Mouse (Mus musculus) bone marrow macrophage, adult 2 months (primary cell): ENCODE measurements around the gene Cct2. TPM values are rescaled to one million over a fixed set of nuclear protein-coding genes. Genes with fewer than 3 reads are reported as not detected.

ENCODE experiments used
- H3K27ac ChIP-seq: 2 replicates; pipeline ENCODE4 v1.5.1; 2012; ENCODE audit warnings: low read depth, low read length; ENCODE audit not compliant: insufficient read depth
- H3K4me1 ChIP-seq: 2 replicates; pipeline ENCODE4 v1.6.1; 2012; ENCODE audit warnings: low read length; ENCODE audit not compliant: control insufficient read depth, insufficient read depth
- H3K4me3 ChIP-seq: 2 replicates; pipeline ENCODE4 v1.5.1; 2012; ENCODE audit warnings: mild to moderate bottlenecking, low read length, moderate library complexity; ENCODE audit not compliant: insufficient read depth
- CTCF ChIP-seq: IDR thresholded peaks from 2 replicates; pipeline ENCODE4 v1.5.1; 2012; ENCODE audit warnings: low read depth, mild to moderate bottlenecking, low read length, moderate library complexity
- POLR2A ChIP-seq: IDR thresholded peaks from 2 replicates; pipeline ENCODE4 v1.6.1; 2012; ENCODE audit warnings: mild to moderate bottlenecking, low read depth, low read length, borderline replicate concordance
- polyA plus RNA-seq: library from polyadenylated mRNA; stranded (reverse); fragments of >200 nt; gene quantifications from 2 replicates; pipeline ENCODE4 v1.2.4, GENCODE M21; 2012; ENCODE audit not compliant: missing spikeins, insufficient read depth, insufficient read length

The Cct2 gene
- polyA plus RNA-seq, 1 experiment, result 154 TPM

GRCm38 (mm10) chr10:117005707-117006464, 57.7 kb downstream of the Cct2 start:
- Histone ChIP-seq H3K27ac (no peak overlapping the region), H3K4me3 (no peak overlapping the region), H3K4me1 (no peaks in the 10 kb centered on the region)
- no peak for TF ChIP-seq CTCF
- no peak for TF ChIP-seq POLR2A

DNA sequence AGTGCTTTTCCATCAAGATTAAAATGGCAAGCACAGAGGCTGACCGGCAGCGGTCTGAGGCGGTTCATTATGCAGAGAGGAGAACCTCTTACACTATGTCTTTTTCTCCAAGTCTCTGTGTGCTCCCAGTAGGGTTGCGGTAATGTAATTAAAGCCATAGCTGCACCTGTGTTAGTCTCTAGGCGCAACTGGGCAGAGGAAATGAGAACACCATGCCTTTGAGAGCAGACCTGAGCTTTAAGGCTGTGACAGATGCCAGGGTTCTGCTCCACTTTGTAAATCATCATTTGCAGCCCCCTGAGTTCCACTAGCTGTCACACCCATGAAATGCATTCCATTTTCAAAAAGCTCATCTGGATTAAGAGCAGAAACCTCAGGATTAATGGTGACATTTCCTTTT, 58.9 kb downstream of the Cct2 start:
- H3K27ac ChIP-seq, result no peak overlapping the region
- TF ChIP-seq POLR2A (no peak), CTCF (no peak)
- H3K4me3 ChIP-seq, result no peak overlapping the region
- H3K4me1 ChIP-seq, result no peaks in the 10 kb centered on the region

Other genes starting within 250 kb of the Cct2 start
- gene Myrfl, start 166.9 kb downstream of the Cct2 start, polyA plus RNA-seq, result not detected in 2 replicates
- gene Rab3ip, start 113.0 kb downstream of the Cct2 start, polyA plus RNA-seq, result 5.8 and 6.2 TPM in 2 replicates
- not detected in 2 replicates for gene Gm10271, start 91.2 kb downstream of the Cct2 start, polyA plus RNA-seq
- gene Best3, start 77.5 kb downstream of the Cct2 start, polyA plus RNA-seq, result not detected in 2 replicates
- not detected in 2 replicates for gene Lrrc10, start 18.5 kb downstream of the Cct2 start, polyA plus RNA-seq
- gene Frs2, start 84.7 kb upstream of the Cct2 start, polyA plus RNA-seq, result 18.2 and 20.5 TPM in 2 replicates
- gene Yeats4, start 160.7 kb upstream of the Cct2 start, polyA plus RNA-seq, result 61.0 and 64.0 TPM in 2 replicates
- gene 9530003J23Rik, start 174.9 kb upstream of the Cct2 start, polyA plus RNA-seq, result not detected in 2 replicates
- 36,853 and 37,625 TPM in 2 replicates for gene Lyz2, start 218.5 kb upstream of the Cct2 start, polyA plus RNA-seq
- gene Lyz1, start 229.1 kb upstream of the Cct2 start, polyA plus RNA-seq, result 90.7 and 94.4 TPM in 2 replicates